Mouse (Mus musculus) lung, embryonic 16.5 days (tissue): ENCODE data around the gene Olfr1029. TPM values are rescaled to one million over a fixed set of nuclear protein-coding genes. Genes with fewer than 3 reads are reported as not detected.
"Not testable (repeated sequence)": the region's sequence is repeated elsewhere in the genome, so short reads cannot be mapped to it uniquely, and the experiment has no call there.

Experiments used
- ATAC-seq: fragments of 200-750 bp; cut with Nextera tagmentation; 2 replicates; pipeline ENCODE4 v1.8.0; 2017; ENCODE audit warnings: low read depth, mild to moderate bottlenecking, moderate library complexity
- H3K27ac ChIP-seq: fragments of 300-500 bp; sonication (generic); 2 replicates; pipeline ENCODE4 v1.5.1; 2014; ENCODE audit warnings: mild to moderate bottlenecking, control low read depth, low read length
- H3K27me3 ChIP-seq: fragments of 300-500 bp; sonication (generic); 2 replicates; pipeline ENCODE4 v1.6.1; 2014; ENCODE audit warnings: low read depth, low read length, mixed read lengths; ENCODE audit not compliant: control insufficient read depth, insufficient read depth
- H3K36me3 ChIP-seq: fragments of 300-500 bp; sonication (generic); 2 replicates; pipeline ENCODE4 v1.6.1; 2014; ENCODE audit warnings: low read length; ENCODE audit not compliant: control insufficient read depth, insufficient read depth
- H3K4me1 ChIP-seq: fragments of 300-500 bp; sonication (generic); replicated peaks from 2 replicates; pipeline ENCODE4 v1.6.1; 2014; ENCODE audit warnings: low read length, mixed read lengths; ENCODE audit not compliant: control insufficient read depth, insufficient read depth
- H3K4me2 ChIP-seq: fragments of 300-500 bp; sonication (generic); 2 replicates; pipeline ENCODE4 v1.6.1; 2014; ENCODE audit warnings: low read depth, low read length, control low read depth
- H3K4me3 ChIP-seq: fragments of 300-500 bp; sonication (generic); 2 replicates; pipeline ENCODE4 v1.5.1; 2014; ENCODE audit warnings: mild to moderate bottlenecking, low read length, control low read depth
- H3K9ac ChIP-seq: fragments of 300-500 bp; sonication (generic); 2 replicates; pipeline ENCODE4 v1.6.1; 2014; ENCODE audit warnings: low read length, control low read depth
- H3K9me3 ChIP-seq: fragments of 300-500 bp; sonication (generic); 2 replicates; pipeline ENCODE4 v1.6.1; 2016; ENCODE audit warnings: low read length; ENCODE audit not compliant: control insufficient read depth
- WGBS: fragments of 180-500 bp; shearing (Covaris S2); extraction: QIAGEN DNeasy Blood & Tissue Kit; methylation state at CpG from one replicate; pipeline ENCODE4 v1.1.7; 2014; 5-methylcytosine and 5-hydroxymethylcytosine counted together
- polyA plus RNA-seq: library from polyadenylated mRNA; unstranded; fragments of >200 nt; fragmentation: Nextera tagmentation; extraction: Ambion mirVana; gene quantifications from 2 replicates; pipeline ENCODE4 v1.2.1, GENCODE M21; 2015

Olfr1029 gene
- not detected in 2 replicates for polyA plus RNA-seq

DNA sequence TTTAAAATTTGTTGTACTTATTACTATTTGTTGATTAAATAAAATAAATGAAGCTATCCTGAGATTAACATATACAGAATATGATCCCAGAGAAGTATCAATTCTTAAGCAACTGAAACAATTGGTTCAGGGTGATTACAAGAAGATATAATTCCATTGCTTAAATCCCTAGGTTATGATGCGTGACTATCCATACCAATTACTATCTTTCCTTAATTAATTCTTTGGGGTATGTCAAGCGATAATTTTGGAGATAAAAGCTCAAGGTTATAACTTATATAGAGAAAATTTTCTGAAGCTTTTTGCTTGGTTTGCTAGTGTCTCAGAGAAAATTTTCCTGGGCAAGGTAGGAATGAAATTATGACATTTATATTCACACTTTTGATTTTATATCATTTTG, at the start of gene Olfr1029:
Gene Olfr1029, plus strand, starts transcription at position 301 of the 400 bp plus-strand sequence.
- Histone ChIP-seq H3K27ac (no peak within 1 kb of the TSS), H3K4me1 (no peaks in the 10 kb centered on the region), H3K27me3 (no peaks in the 10 kb centered on the region), H3K9ac (no peak within 1 kb of the TSS), H3K4me2 (no peak within 1 kb of the TSS), H3K9me3 (no peaks in the 10 kb centered on the region), H3K36me3 (no peaks in the 10 kb centered on the region), H3K4me3 (no peak within 1 kb of the TSS)
- ATAC-seq: no peak
- 86% methylated on average over 2 of the region's 2 CpGs for WGBS

- Histone ChIP-seq H3K27ac (no peak within 1 kb of the TSS), H3K4me3 (no peak within 1 kb of the TSS), H3K9ac (no peak within 1 kb of the TSS), H3K27me3 (no peaks in the 10 kb centered on the region), H3K36me3 (no peaks in the 10 kb centered on the region), H3K4me2 (no peak within 1 kb of the TSS), H3K4me1 (no peaks in the 10 kb centered on the region), H3K9me3 (no peaks in the 10 kb centered on the region)
- no peak for ATAC-seq
- WGBS: 55% methylated on average over 1 of the region's 1 CpGs
Observed at GRCm38 (mm10) chr2:85950137-85950536, 23.6 kb upstream of the Olfr1029 start, which contains the start of gene Olfr1028. TSS of gene Olfr1028 (plus strand) at chr2:85950437.

- H3K4me3 ChIP-seq: no peak within 1 kb of the TSS
- H3K9ac ChIP-seq: no peak within 1 kb of the TSS
- no peaks in the 10 kb centered on the region for H3K4me1 ChIP-seq
- H3K27ac ChIP-seq: no peak within 1 kb of the TSS
- H3K4me2 ChIP-seq: no peak within 1 kb of the TSS
- H3K36me3 ChIP-seq: no peaks in the 10 kb centered on the region
- no peak for ATAC-seq
- no peaks in the 10 kb centered on the region for H3K27me3 ChIP-seq
- H3K9me3 ChIP-seq: no peaks in the 10 kb centered on the region
- 66% methylated on average over 1 of the region's 1 CpGs for WGBS
Observed at GRCm38 (mm10) chr2:85978976-85979375, 5.3 kb downstream of the Olfr1029 start, which contains the start of gene Olfr1030. TSS of gene Olfr1030 (plus strand) at chr2:85979276.

- no peak within 1 kb of the TSS for H3K27ac ChIP-seq
- no peak for ATAC-seq
- no peak within 1 kb of the TSS for H3K4me2 ChIP-seq
- H3K9me3 ChIP-seq: no peaks in the 10 kb centered on the region
- no peak within 1 kb of the TSS for H3K4me3 ChIP-seq
- WGBS: 41% methylated on average over 3 of the region's 3 CpGs
- no peaks in the 10 kb centered on the region for H3K4me1 ChIP-seq
- H3K27me3 ChIP-seq: no peaks in the 10 kb centered on the region
- H3K36me3 ChIP-seq: no peaks in the 10 kb centered on the region
- H3K9ac ChIP-seq: no peak within 1 kb of the TSS
Observed at GRCm38 (mm10) chr2:85990004-85990403, 16.3 kb downstream of the Olfr1029 start, which contains the start of gene Olfr1031. TSS of gene Olfr1031 (plus strand) at chr2:85990304.

DNA sequence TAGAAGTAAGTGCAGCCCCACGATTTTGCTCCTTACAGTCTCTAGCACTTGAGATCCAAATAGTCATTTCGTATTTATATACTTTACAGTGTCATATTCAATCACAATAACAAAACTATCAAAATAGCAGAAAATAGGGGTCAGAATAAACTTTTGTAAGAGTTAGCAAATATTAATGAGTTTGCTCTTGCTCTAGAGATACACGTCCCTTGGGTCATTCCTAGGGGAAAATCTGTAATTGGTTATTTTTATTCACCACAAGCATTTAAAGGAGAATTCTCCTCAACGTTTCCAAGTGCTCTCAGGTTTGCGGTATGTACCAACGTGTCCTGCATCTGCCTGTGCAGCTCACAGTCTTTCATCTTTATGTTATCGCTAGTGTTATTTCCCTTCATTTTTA, 31.5 kb downstream of the Olfr1029 start, which contains the start of gene Olfr1032:
Gene Olfr1032, plus strand, starts transcription at position 301 of the 400 bp plus-strand sequence.
- H3K36me3 ChIP-seq: no peaks in the 10 kb centered on the region
- WGBS: 75% methylated on average over 7 of the region's 7 CpGs
- H3K27ac ChIP-seq: no peak within 1 kb of the TSS
- no peaks in the 10 kb centered on the region for H3K27me3 ChIP-seq
- no peak within 1 kb of the TSS for H3K4me2 ChIP-seq
- ATAC-seq: no peak
- H3K9ac ChIP-seq: no peak within 1 kb of the TSS
- H3K4me3 ChIP-seq: no peak within 1 kb of the TSS
- no peaks in the 10 kb centered on the region for H3K4me1 ChIP-seq
- no peaks in the 10 kb centered on the region for H3K9me3 ChIP-seq

DNA sequence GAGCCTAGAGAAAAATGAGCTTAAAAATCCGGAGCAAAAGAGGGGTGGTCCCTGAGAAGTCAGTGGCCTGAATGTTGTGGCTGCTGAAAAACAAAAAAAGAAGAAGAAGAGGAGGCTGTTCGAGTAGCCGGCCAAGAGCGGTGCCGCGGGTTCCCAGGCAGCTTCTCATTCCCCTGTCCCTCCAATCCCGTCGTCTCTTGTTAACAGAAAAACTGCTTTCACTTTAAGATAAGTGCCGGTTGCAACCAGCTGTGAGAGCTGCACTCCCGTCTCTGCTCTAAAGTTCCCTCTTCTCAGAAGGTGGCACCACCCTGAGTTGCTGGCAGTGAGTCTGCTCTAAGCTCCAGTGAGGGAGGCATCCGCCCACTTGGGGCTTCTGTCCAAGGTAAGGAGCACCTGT, 46.7 kb downstream of the Olfr1029 start, which contains the start of gene Olfr1033:
Gene Olfr1033, plus strand, starts transcription at position 228 of the 400 bp plus-strand sequence.
- H3K36me3 ChIP-seq, ATAC-seq, H3K9me3 ChIP-seq, H3K4me1 ChIP-seq, H3K27me3 ChIP-seq: not testable (repeated sequence)
- Histone ChIP-seq H3K9ac (peak within 1 kb of the TSS; percentile 43; the same call in 1 of the 2 replicates), H3K27ac (peak within 1 kb of the TSS; percentile 55; the same call in 1 of the 2 replicates), H3K4me2 (peak within 1 kb of the TSS; percentile 58), H3K4me3 (peak within 1 kb of the TSS; percentile 48)
- 1% methylated on average over 10 of the region's 11 CpGs for WGBS

GRCm38 (mm10) chr2:86021518-86021917, 47.8 kb downstream of the Olfr1029 start:
- not testable (repeated sequence) for H3K4me2 ChIP-seq, H3K9ac ChIP-seq, ATAC-seq, H3K4me3 ChIP-seq, H3K9me3 ChIP-seq, H3K36me3 ChIP-seq, H3K27me3 ChIP-seq, H3K27ac ChIP-seq, H3K4me1 ChIP-seq
- WGBS: 29% methylated on average over 3 of the region's 9 CpGs

Other genes with a start within 250 kb of the Olfr1029 start
- gene Olfr1012, start 211.1 kb upstream of the Olfr1029 start, polyA plus RNA-seq: not detected in 2 replicates
- not detected in 2 replicates for gene Olfr1013, start 206.8 kb upstream of the Olfr1029 start, polyA plus RNA-seq
- not detected in 2 replicates for gene Olfr1014, start 201.2 kb upstream of the Olfr1029 start, polyA plus RNA-seq
- not detected in 2 replicates for gene Olfr1015, start 191.9 kb upstream of the Olfr1029 start, polyA plus RNA-seq
- gene Olfr1016, start 171.4 kb upstream of the Olfr1029 start, polyA plus RNA-seq: not detected in 2 replicates
- not detected in 2 replicates for gene Olfr1018, start 155.4 kb upstream of the Olfr1029 start, polyA plus RNA-seq
- not detected in 2 replicates for gene Olfr1019, start 128.4 kb upstream of the Olfr1029 start, polyA plus RNA-seq
- not detected in 2 replicates for gene Olfr1020, start 126.9 kb upstream of the Olfr1029 start, polyA plus RNA-seq
- gene Olfr1022, start 105.3 kb upstream of the Olfr1029 start, polyA plus RNA-seq: not detected in 2 replicates
- not detected in 2 replicates for gene Olfr1023, start 88.3 kb upstream of the Olfr1029 start, polyA plus RNA-seq
- gene Olfr1024, start 68.8 kb upstream of the Olfr1029 start, polyA plus RNA-seq: not detected in 2 replicates
- gene Olfr1025-ps1, start 58.7 kb upstream of the Olfr1029 start, polyA plus RNA-seq: not detected in 2 replicates
- gene Olfr1026, start 52.3 kb upstream of the Olfr1029 start, polyA plus RNA-seq: not detected in 2 replicates
- not detected in 2 replicates for gene Olfr1028, start 23.5 kb upstream of the Olfr1029 start, polyA plus RNA-seq
- not detected in 2 replicates for gene Olfr1030, start 5.4 kb downstream of the Olfr1029 start, polyA plus RNA-seq
- not detected in 2 replicates for gene Olfr1031, start 16.4 kb downstream of the Olfr1029 start, polyA plus RNA-seq
- not detected in 2 replicates for gene Olfr1032, start 31.6 kb downstream of the Olfr1029 start, polyA plus RNA-seq
- 3.9 and 5.5 TPM in 2 replicates for gene Olfr1033, start 46.7 kb downstream of the Olfr1029 start, polyA plus RNA-seq
- gene Olfr1034, start 72.0 kb downstream of the Olfr1029 start, polyA plus RNA-seq: 0.10 TPM in 1 of 2 replicates, not detected in the other
- not detected in 2 replicates for gene Olfr1036, start 100.1 kb downstream of the Olfr1029 start, polyA plus RNA-seq
- not detected in 2 replicates for gene Olfr1037, start 113.5 kb downstream of the Olfr1029 start, polyA plus RNA-seq
- gene Olfr1039, start 162.0 kb downstream of the Olfr1029 start, polyA plus RNA-seq: not detected in 2 replicates
- not detected in 2 replicates for gene Olfr1040, start 172.8 kb downstream of the Olfr1029 start, polyA plus RNA-seq
- not detected in 2 replicates for gene Olfr1042, start 187.9 kb downstream of the Olfr1029 start, polyA plus RNA-seq
- gene Olfr1043, start 193.6 kb downstream of the Olfr1029 start, polyA plus RNA-seq: not detected in 2 replicates
- gene Olfr1044, start 203.9 kb downstream of the Olfr1029 start, polyA plus RNA-seq: not detected in 2 replicates
- gene Olfr52, start 211.8 kb downstream of the Olfr1029 start, polyA plus RNA-seq: not detected in 2 replicates
- not detected in 2 replicates for gene Olfr1045, start 229.1 kb downstream of the Olfr1029 start, polyA plus RNA-seq
- not detected in 2 replicates for gene Olfr1046, start 245.4 kb downstream of the Olfr1029 start, polyA plus RNA-seq